Mouse (Mus musculus): ENCODE data around the gene Spock1. TPM values are rescaled to one million over a fixed set of nuclear protein-coding genes. Genes with fewer than 3 reads are reported as not detected.

The Spock1 gene
- polyA plus RNA-seq, 1 experiment, result 0.50 TPM

DNA sequence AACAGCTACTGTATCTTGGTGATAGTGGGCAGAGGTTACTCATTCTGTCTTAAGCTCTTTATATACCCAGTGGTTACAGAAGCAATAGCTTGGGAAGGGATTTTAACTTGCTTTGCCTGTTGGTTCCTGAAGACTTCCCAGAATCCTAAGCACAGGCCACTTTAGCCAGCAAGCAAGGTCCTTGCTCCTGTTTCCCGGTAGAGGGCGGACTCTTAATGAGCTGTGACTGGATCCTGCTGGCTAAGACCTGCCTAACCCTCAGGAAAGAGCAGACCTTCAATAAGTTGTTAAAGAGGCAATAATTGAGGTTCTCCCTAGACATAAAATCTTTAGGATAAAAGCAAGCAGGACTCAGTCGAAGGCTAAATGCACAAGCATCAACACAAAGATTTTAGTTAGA lies 387.0 kb downstream of the Spock1 start:
- no peaks in the 10 kb centered on the region for H3K79me2 ChIP-seq (ENCODE audit: control insufficient read depth, insufficient read depth)
- H3K36me3 ChIP-seq (ENCODE audit: control insufficient read depth, insufficient read depth), result no peaks in the 10 kb centered on the region
- no peaks in the 10 kb centered on the region for H3K79me3 ChIP-seq (ENCODE audit: low read depth)
- no peaks in the 10 kb centered on the region for H3K27me3 ChIP-seq (ENCODE audit: control insufficient read depth, insufficient read depth, insufficient read length)
- H3ac ChIP-seq (ENCODE audit: control insufficient read depth, insufficient read length, low read depth), result no peak overlapping the region
- H3K4me3 ChIP-seq (ENCODE audit: insufficient read depth, poor library complexity, severe bottlenecking), result no peak overlapping the region
- TF ChIP-seq USF1 (IDR thresholded peaks at IDR 0.05; ENCODE audit: low read depth) (no peak), MYOG (IDR thresholded peaks at IDR 0.05; ENCODE audit: control insufficient read depth, extremely low read depth, insufficient read length) (no peak), MYOD1 (IDR thresholded peaks at IDR 0.05; ENCODE audit: control insufficient read depth, insufficient read length, low read depth) (no peak), MAX (IDR thresholded peaks at IDR 0.05) (no peak), FOSL1 (IDR thresholded peaks at IDR 0.05; ENCODE audit: insufficient read depth, low read length, poor library complexity, severe bottlenecking) (no peak), CTCF (IDR thresholded peaks at IDR 0.05; ENCODE audit: control insufficient read depth, insufficient read depth, insufficient read length) (no peak), CEBPB (IDR thresholded peaks at IDR 0.05; ENCODE audit: low read depth) (no peak)

- Histone ChIP-seq H3K4me3 (ENCODE audit: insufficient read depth, poor library complexity, severe bottlenecking) (no peak overlapping the region), H3ac (ENCODE audit: control insufficient read depth, insufficient read length, low read depth) (no peak overlapping the region), H3K27me3 (ENCODE audit: control insufficient read depth, insufficient read depth, insufficient read length) (no peaks in the 10 kb centered on the region), H3K36me3 (ENCODE audit: control insufficient read depth, insufficient read depth) (no peaks in the 10 kb centered on the region), H3K79me3 (ENCODE audit: low read depth) (no peaks in the 10 kb centered on the region), H3K79me2 (ENCODE audit: control insufficient read depth, insufficient read depth) (no peaks in the 10 kb centered on the region)
- TF ChIP-seq FOSL1 (IDR thresholded peaks at IDR 0.05; ENCODE audit: insufficient read depth, low read length, poor library complexity, severe bottlenecking) (no peak), CEBPB (IDR thresholded peaks at IDR 0.05; ENCODE audit: low read depth) (no peak), MYOD1 (IDR thresholded peaks at IDR 0.05; ENCODE audit: control insufficient read depth, insufficient read length, low read depth) (no peak), MAX (IDR thresholded peaks at IDR 0.05) (no peak), USF1 (IDR thresholded peaks at IDR 0.05; ENCODE audit: low read depth) (no peak), CTCF (IDR thresholded peaks at IDR 0.05; ENCODE audit: control insufficient read depth, insufficient read depth, insufficient read length) (no peak)
These were observed 388.3 kb downstream of the Spock1 start for GRCm38 (mm10) chr13:57519790-57520189.

DNA sequence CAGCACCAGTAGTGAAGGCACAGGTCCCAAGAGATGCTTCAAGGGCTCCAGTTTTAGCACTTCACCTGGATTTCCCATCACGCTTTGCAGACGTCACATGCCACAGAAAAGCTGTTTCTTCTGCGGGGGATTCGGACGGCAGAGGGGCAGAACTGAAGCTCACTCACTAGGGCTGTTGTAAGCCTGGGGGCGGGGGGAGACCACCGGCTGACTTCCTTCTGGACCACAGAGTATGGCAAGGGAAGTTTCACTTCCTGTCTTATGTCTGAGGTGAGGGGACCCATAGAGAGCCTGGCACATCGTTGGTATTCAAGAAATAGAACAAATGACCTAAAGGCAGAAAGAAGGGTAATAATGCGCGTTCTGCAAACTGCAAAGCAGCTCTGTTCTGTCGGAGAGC lies 392.4 kb downstream of the Spock1 start:
- TF ChIP-seq MYOD1 (IDR thresholded peaks at IDR 0.05; ENCODE audit: control insufficient read depth, insufficient read length, low read depth) (no peak), USF1 (IDR thresholded peaks at IDR 0.05; ENCODE audit: low read depth) (no peak), CEBPB (IDR thresholded peaks at IDR 0.05; ENCODE audit: low read depth) (no peak), MYOG (IDR thresholded peaks at IDR 0.05; ENCODE audit: control insufficient read depth, extremely low read depth, insufficient read length) (no peak), FOSL1 (IDR thresholded peaks at IDR 0.05; ENCODE audit: insufficient read depth, low read length, poor library complexity, severe bottlenecking) (no peak), MAX (IDR thresholded peaks at IDR 0.05) (no peak), CTCF (IDR thresholded peaks at IDR 0.05; ENCODE audit: control insufficient read depth, insufficient read depth, insufficient read length) (no peak)
- no peaks in the 10 kb centered on the region for H3K79me2 ChIP-seq (ENCODE audit: control insufficient read depth, insufficient read depth)
- H3K4me3 ChIP-seq (ENCODE audit: insufficient read depth, poor library complexity, severe bottlenecking), result no peak overlapping the region
- no peaks in the 10 kb centered on the region for H3K36me3 ChIP-seq (ENCODE audit: control insufficient read depth, insufficient read depth)
- H3K27me3 ChIP-seq (ENCODE audit: control insufficient read depth, insufficient read depth, insufficient read length), result no peaks in the 10 kb centered on the region
- no peak overlapping the region for H3ac ChIP-seq (ENCODE audit: control insufficient read depth, insufficient read length, low read depth)
- no peaks in the 10 kb centered on the region for H3K79me3 ChIP-seq (ENCODE audit: low read depth)

DNA sequence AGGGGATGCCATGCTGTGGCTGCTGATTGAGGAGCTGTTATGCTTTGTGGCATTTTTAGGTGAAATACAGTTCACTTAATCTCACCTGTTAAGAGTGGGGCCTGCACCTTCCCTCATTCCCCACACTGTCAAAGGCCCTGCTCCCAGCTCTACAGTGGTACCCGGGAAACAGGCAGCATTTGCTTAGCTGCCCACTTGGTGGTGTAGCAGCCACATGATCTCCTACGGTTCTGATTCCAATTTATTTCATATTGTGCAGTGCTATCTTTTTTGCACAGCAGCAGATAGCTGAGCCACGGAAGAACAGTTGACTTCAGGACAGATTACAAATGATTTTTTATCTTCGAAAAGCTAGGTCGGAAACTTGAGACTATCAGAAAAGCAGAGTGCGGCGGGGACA lies 406.6 kb downstream of the Spock1 start:
- Histone ChIP-seq H3K79me2 (ENCODE audit: control insufficient read depth, insufficient read depth) (no peaks in the 10 kb centered on the region), H3K27me3 (ENCODE audit: control insufficient read depth, insufficient read depth, insufficient read length) (no peaks in the 10 kb centered on the region), H3K36me3 (ENCODE audit: control insufficient read depth, insufficient read depth) (no peaks in the 10 kb centered on the region), H3K79me3 (ENCODE audit: low read depth) (no peaks in the 10 kb centered on the region), H3K4me3 (ENCODE audit: insufficient read depth, poor library complexity, severe bottlenecking) (no peak overlapping the region), H3ac (ENCODE audit: control insufficient read depth, insufficient read length, low read depth) (no peak overlapping the region)
- TF ChIP-seq FOSL1 (IDR thresholded peaks at IDR 0.05; ENCODE audit: insufficient read depth, low read length, poor library complexity, severe bottlenecking) (no peak), USF1 (IDR thresholded peaks at IDR 0.05; ENCODE audit: low read depth) (no peak), MAX (IDR thresholded peaks at IDR 0.05) (no peak), MYOG (IDR thresholded peaks at IDR 0.05; ENCODE audit: control insufficient read depth, extremely low read depth, insufficient read length) (no peak), MYOD1 (IDR thresholded peaks at IDR 0.05; ENCODE audit: control insufficient read depth, insufficient read length, low read depth) (no peak), CEBPB (IDR thresholded peaks at IDR 0.05; ENCODE audit: low read depth) (no peak), CTCF (IDR thresholded peaks at IDR 0.05; ENCODE audit: control insufficient read depth, insufficient read depth, insufficient read length) (no peak)

DNA sequence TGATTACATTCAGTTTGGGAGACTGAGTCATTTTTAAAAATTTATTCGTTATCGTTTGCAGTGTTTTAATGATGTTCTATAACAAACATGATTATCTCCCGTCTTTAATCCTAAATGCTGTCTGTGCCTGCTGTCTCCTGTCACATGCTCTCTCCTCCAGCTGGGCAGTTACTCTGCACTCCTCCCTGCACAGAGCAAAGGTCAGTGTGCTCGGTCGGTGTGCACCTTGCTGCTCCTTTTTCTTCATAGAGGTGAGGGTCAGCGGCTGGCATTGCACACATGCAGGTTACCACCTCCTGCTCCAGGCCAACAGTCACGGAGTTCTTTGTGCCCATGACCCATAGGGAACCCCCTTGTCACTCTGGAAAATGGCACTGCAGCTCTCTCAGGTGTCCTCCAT lies 411.4 kb downstream of the Spock1 start:
- Histone ChIP-seq H3K79me3 (ENCODE audit: low read depth) (no peaks in the 10 kb centered on the region), H3ac (ENCODE audit: control insufficient read depth, insufficient read length, low read depth) (no peak overlapping the region), H3K36me3 (ENCODE audit: control insufficient read depth, insufficient read depth) (no peaks in the 10 kb centered on the region), H3K79me2 (ENCODE audit: control insufficient read depth, insufficient read depth) (no peaks in the 10 kb centered on the region), H3K27me3 (ENCODE audit: control insufficient read depth, insufficient read depth, insufficient read length) (no peaks in the 10 kb centered on the region), H3K4me3 (ENCODE audit: insufficient read depth, poor library complexity, severe bottlenecking) (no peak overlapping the region)
- TF ChIP-seq FOSL1 (IDR thresholded peaks at IDR 0.05; ENCODE audit: insufficient read depth, low read length, poor library complexity, severe bottlenecking), result no peak
- TF ChIP-seq USF1 (IDR thresholded peaks at IDR 0.05; ENCODE audit: low read depth), result no peak

DNA sequence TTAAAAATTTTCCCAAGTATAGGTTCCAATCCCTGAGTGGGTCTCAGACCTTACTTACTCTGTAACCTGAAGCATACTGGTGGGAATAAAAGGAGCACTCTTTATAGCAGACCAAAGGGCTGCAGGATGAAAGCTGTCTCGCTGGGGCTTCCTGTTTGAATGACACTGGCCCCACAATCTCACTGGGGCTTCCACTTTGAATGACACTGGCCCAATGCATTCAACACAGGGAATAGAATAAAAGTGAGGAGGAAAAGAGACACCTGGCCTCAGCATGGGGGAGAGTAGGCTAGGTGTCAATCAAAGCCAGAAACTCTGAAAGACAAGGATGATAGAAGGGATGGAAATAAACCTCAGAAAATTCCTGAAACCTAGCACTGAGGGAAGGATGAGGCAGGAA lies 413.3 kb downstream of the Spock1 start:
- H3K36me3 ChIP-seq (ENCODE audit: control insufficient read depth, insufficient read depth), result no peaks in the 10 kb centered on the region
- no peak overlapping the region for H3ac ChIP-seq (ENCODE audit: control insufficient read depth, insufficient read length, low read depth)
- no peaks in the 10 kb centered on the region for H3K79me2 ChIP-seq (ENCODE audit: control insufficient read depth, insufficient read depth)
- no peaks in the 10 kb centered on the region for H3K79me3 ChIP-seq (ENCODE audit: low read depth)
- H3K27me3 ChIP-seq (ENCODE audit: control insufficient read depth, insufficient read depth, insufficient read length), result no peaks in the 10 kb centered on the region
- TF ChIP-seq MYOG (IDR thresholded peaks at IDR 0.05; ENCODE audit: control insufficient read depth, extremely low read depth, insufficient read length) (no peak), MYOD1 (IDR thresholded peaks at IDR 0.05; ENCODE audit: control insufficient read depth, insufficient read length, low read depth) (no peak), MAX (IDR thresholded peaks at IDR 0.05) (no peak), USF1 (IDR thresholded peaks at IDR 0.05; ENCODE audit: low read depth) (no peak), CTCF (IDR thresholded peaks at IDR 0.05; ENCODE audit: control insufficient read depth, insufficient read depth, insufficient read length) (no peak), CEBPB (IDR thresholded peaks at IDR 0.05; ENCODE audit: low read depth) (no peak), FOSL1 (IDR thresholded peaks at IDR 0.05; ENCODE audit: insufficient read depth, low read length, poor library complexity, severe bottlenecking) (no peak)
- H3K4me3 ChIP-seq (ENCODE audit: insufficient read depth, poor library complexity, severe bottlenecking), result no peak overlapping the region
